Mouse (Mus musculus) stomach, embryonic 16.5 days (tissue): ENCODE measurements around the gene Cd72. TPM values are rescaled to one million over a fixed set of nuclear protein-coding genes. Genes with fewer than 3 reads are reported as not detected.
A peak's percentile ranks its signal among the peaks of the same experiment; 100 is the strongest.

ENCODE experiments used
- ATAC-seq: fragments of 200-750 bp; cut with Nextera tagmentation; 2 replicates; pipeline ENCODE4 v1.8.0; 2017; ENCODE audit warnings: moderate number of reproducible peaks, moderate TSS enrichment; ENCODE audit not compliant: insufficient read depth, low FRiP score
- H3K27ac ChIP-seq: fragments of 300-500 bp; sonication (generic); 2 replicates; pipeline ENCODE4 v1.5.1; 2014; ENCODE audit warnings: low read length
- H3K27me3 ChIP-seq: fragments of 300-500 bp; sonication (generic); 2 replicates; pipeline ENCODE4 v1.6.1; 2014; ENCODE audit warnings: low read length, control low read depth, mixed read lengths; ENCODE audit not compliant: control insufficient read depth, insufficient read depth
- H3K36me3 ChIP-seq: fragments of 300-500 bp; sonication (generic); 2 replicates; pipeline ENCODE4 v1.6.1; 2014; ENCODE audit warnings: low read length; ENCODE audit not compliant: control insufficient read depth, insufficient read depth
- H3K4me1 ChIP-seq: fragments of 300-500 bp; sonication (generic); 2 replicates; pipeline ENCODE4 v1.6.1; 2014; ENCODE audit warnings: low read length, control low read depth, mixed read lengths; ENCODE audit not compliant: control insufficient read depth, insufficient read depth
- H3K4me2 ChIP-seq: fragments of 300-500 bp; sonication (generic); 2 replicates; pipeline ENCODE4 v1.6.1; 2014; ENCODE audit warnings: low read depth, low read length, mixed read lengths
- H3K4me3 ChIP-seq: fragments of 300-500 bp; sonication (generic); replicated peaks from 2 replicates; pipeline ENCODE4 v1.5.1; 2014; ENCODE audit warnings: mild to moderate bottlenecking, low read length
- H3K9ac ChIP-seq: fragments of 300-500 bp; sonication (generic); 2 replicates; pipeline ENCODE4 v1.6.1; 2014; ENCODE audit warnings: low read length
- H3K9me3 ChIP-seq: fragments of 300-500 bp; sonication (generic); replicated peaks from 2 replicates; pipeline ENCODE4 v1.6.1; 2016; ENCODE audit warnings: low read length, control low read depth; ENCODE audit not compliant: control insufficient read depth
- WGBS: fragments of 180-500 bp; shearing (Covaris S2); extraction: QIAGEN DNeasy Blood & Tissue Kit; methylation state at CpG from one replicate; pipeline ENCODE4 v1.1.7; 2014; 5-methylcytosine and 5-hydroxymethylcytosine counted together
- polyA plus RNA-seq: library from polyadenylated mRNA; unstranded; fragments of >200 nt; fragmentation: Nextera tagmentation; extraction: Ambion mirVana; gene quantifications from 2 replicates; pipeline ENCODE4 v1.2.1, GENCODE M21; 2015

The Cd72 gene
- polyA plus RNA-seq, 1 experiment from 2014 or later = 3.5 TPM

- 63% methylated on average over 7 of the region's 7 CpGs for WGBS
- no peaks in the 10 kb centered on the region for H3K27me3 ChIP-seq
- no peak for ATAC-seq
- no peak overlapping the region for H3K27ac ChIP-seq
- H3K4me1 ChIP-seq = no peaks in the 10 kb centered on the region; the same call in 1 of the 2 replicates
- no peak overlapping the region for H3K4me3 ChIP-seq
- H3K9me3 ChIP-seq = no peaks in the 10 kb centered on the region
- H3K4me2 ChIP-seq = no peak overlapping the region
- no peak overlapping the region for H3K9ac ChIP-seq
- H3K36me3 ChIP-seq = no peaks in the 10 kb centered on the region
Observed at GRCm38 (mm10) chr4:43481894-43482456, 27.5 kb upstream of the Cd72 start.

GRCm38 (mm10) chr4:43480985-43481384, 26.6 kb upstream of the Cd72 start:
- Histone ChIP-seq H3K4me3 (no peak overlapping the region), H3K36me3 (no peaks in the 10 kb centered on the region), H3K9ac (no peak overlapping the region), H3K27ac (no peak overlapping the region), H3K27me3 (no peaks in the 10 kb centered on the region), H3K4me1 (no peaks in the 10 kb centered on the region; the same call in 1 of the 2 replicates), H3K9me3 (no peaks in the 10 kb centered on the region), H3K4me2 (no peak overlapping the region)
- WGBS = 79% methylated on average over 5 of the region's 5 CpGs
- no peak for ATAC-seq

GRCm38 (mm10) chr4:43478906-43479832, 24.7 kb upstream of the Cd72 start:
- ATAC-seq = no peak
- H3K9me3 ChIP-seq = no peaks in the 10 kb centered on the region
- no peak overlapping the region for H3K9ac ChIP-seq
- H3K27me3 ChIP-seq = no peaks in the 10 kb centered on the region
- H3K4me1 ChIP-seq = no peaks in the 10 kb centered on the region; the same call in 1 of the 2 replicates
- 43% methylated on average over 24 of the region's 24 CpGs for WGBS
- H3K4me2 ChIP-seq = peak overlapping the region; percentile 40
- no peaks in the 10 kb centered on the region for H3K36me3 ChIP-seq
- H3K27ac ChIP-seq = no peak overlapping the region
- H3K4me3 ChIP-seq = no peak overlapping the region

- no peaks in the 10 kb centered on the region for H3K36me3 ChIP-seq
- H3K4me1 ChIP-seq = no peaks in the 10 kb centered on the region; the same call in 1 of the 2 replicates
- no peak for ATAC-seq
- H3K9ac ChIP-seq = peak overlapping the region; percentile 65
- no peaks in the 10 kb centered on the region for H3K9me3 ChIP-seq
- WGBS = 44% methylated on average over 8 of the region's 8 CpGs
- H3K27me3 ChIP-seq = no peaks in the 10 kb centered on the region
- peak overlapping the region; percentile 55 for H3K4me2 ChIP-seq
- peak overlapping the region; percentile 13; the same call in 1 of the 2 replicates for H3K27ac ChIP-seq
- H3K4me3 ChIP-seq = peak overlapping the region; percentile 38
Observed at GRCm38 (mm10) chr4:43478534-43478858, 24.1 kb upstream of the Cd72 start.

GRCm38 (mm10) chr4:43477857-43478533, 23.6 kb upstream of the Cd72 start:
- H3K4me2 ChIP-seq = peak overlapping the region; percentile 55
- 11% methylated on average over 11 of the region's 11 CpGs for WGBS
- H3K27me3 ChIP-seq = no peaks in the 10 kb centered on the region
- H3K4me3 ChIP-seq = peak overlapping the region; percentile 38
- ATAC-seq = peak; percentile 94
- H3K36me3 ChIP-seq = no peaks in the 10 kb centered on the region
- H3K4me1 ChIP-seq = no peaks in the 10 kb centered on the region; the same call in 1 of the 2 replicates
- H3K27ac ChIP-seq = peak overlapping the region; percentile 13; the same call in 1 of the 2 replicates
- peak overlapping the region; percentile 65 for H3K9ac ChIP-seq
- H3K9me3 ChIP-seq = no peaks in the 10 kb centered on the region

- ATAC-seq = no peak
- Histone ChIP-seq H3K4me3 (no peak overlapping the region), H3K4me1 (no peaks in the 10 kb centered on the region; the same call in 1 of the 2 replicates), H3K27ac (no peak overlapping the region), H3K36me3 (no peaks in the 10 kb centered on the region), H3K27me3 (no peaks in the 10 kb centered on the region), H3K9ac (no peak overlapping the region), H3K4me2 (no peak overlapping the region), H3K9me3 (no peaks in the 10 kb centered on the region)
- WGBS = 79% methylated on average over 6 of the region's 6 CpGs
Observed at GRCm38 (mm10) chr4:43476604-43477003, 22.2 kb upstream of the Cd72 start.

GRCm38 (mm10) chr4:43473636-43474035, 19.2 kb upstream of the Cd72 start:
- H3K4me1 ChIP-seq = no peaks in the 10 kb centered on the region; the same call in 1 of the 2 replicates
- no peak overlapping the region for H3K27ac ChIP-seq
- H3K27me3 ChIP-seq = no peaks in the 10 kb centered on the region
- no peaks in the 10 kb centered on the region for H3K9me3 ChIP-seq
- ATAC-seq = no peak
- no peak overlapping the region for H3K9ac ChIP-seq
- no peak overlapping the region for H3K4me3 ChIP-seq
- H3K36me3 ChIP-seq = no peaks in the 10 kb centered on the region
- H3K4me2 ChIP-seq = no peak overlapping the region
- 74% methylated on average over 1 of the region's 1 CpGs for WGBS

- no peak overlapping the region for H3K27ac ChIP-seq
- no peak for ATAC-seq
- no peak overlapping the region for H3K9ac ChIP-seq
- no peaks in the 10 kb centered on the region for H3K36me3 ChIP-seq
- H3K9me3 ChIP-seq = no peaks in the 10 kb centered on the region
- H3K27me3 ChIP-seq = no peaks in the 10 kb centered on the region
- no peaks in the 10 kb centered on the region for H3K4me1 ChIP-seq
- no peak overlapping the region for H3K4me2 ChIP-seq
- no peak overlapping the region for H3K4me3 ChIP-seq
- 86% methylated on average over 10 of the region's 10 CpGs for WGBS
Observed at GRCm38 (mm10) chr4:43470301-43470700, 15.9 kb upstream of the Cd72 start.

GRCm38 (mm10) chr4:43466872-43467271, 12.4 kb upstream of the Cd72 start:
- no peaks in the 10 kb centered on the region for H3K4me1 ChIP-seq
- 80% methylated on average over 7 of the region's 7 CpGs for WGBS
- H3K9ac ChIP-seq = no peak overlapping the region
- H3K27me3 ChIP-seq = no peaks in the 10 kb centered on the region
- no peak overlapping the region for H3K4me3 ChIP-seq
- H3K36me3 ChIP-seq = no peaks in the 10 kb centered on the region
- no peaks in the 10 kb centered on the region for H3K9me3 ChIP-seq
- no peak overlapping the region for H3K4me2 ChIP-seq
- ATAC-seq = no peak
- no peak overlapping the region for H3K27ac ChIP-seq
